Mouse (Mus musculus): ENCODE data around the gene Scap. TPM values are rescaled to one million over a fixed set of nuclear protein-coding genes. Genes with fewer than 3 reads are reported as not detected.
A peak's percentile ranks its signal among the peaks of the same experiment; 100 is the strongest.
"Not testable (repeated sequence)": the region's sequence is repeated elsewhere in the genome, so short reads cannot be mapped to it uniquely, and the experiment has no call there.

Scap gene
- polyA plus RNA-seq, 1 experiment from 2014 or later, result 38.5 TPM

DNA sequence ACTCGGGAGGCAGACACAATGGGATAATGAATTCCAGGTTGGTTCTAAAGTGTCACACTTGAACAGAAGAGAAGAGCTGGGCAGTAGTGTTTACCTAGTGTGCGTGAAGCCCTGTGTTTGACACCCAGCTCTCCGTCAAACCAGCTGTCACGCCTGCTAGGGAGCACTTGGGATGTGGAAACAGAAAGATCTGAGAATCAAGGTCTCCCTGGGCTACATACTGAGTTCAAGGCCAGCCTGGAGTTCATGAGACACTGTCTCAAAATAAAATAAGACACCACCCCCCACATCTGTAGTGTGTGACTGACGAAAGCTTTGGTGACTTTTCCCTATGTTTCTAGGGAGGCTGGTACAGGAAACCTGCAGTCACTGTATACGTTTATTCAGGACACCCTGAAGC lies 17.7 kb upstream of the Scap start:
- H3K4me3 ChIP-seq (replicated peaks), result no peak overlapping the region
- no peaks in the 10 kb centered on the region for H3K27me3 ChIP-seq (replicated peaks)
- no peaks in the 10 kb centered on the region for H3K4me1 ChIP-seq
- no peak overlapping the region for H3K4me2 ChIP-seq
- H3K27ac ChIP-seq, result no peak overlapping the region
- H3K9ac ChIP-seq, result no peak overlapping the region
- no peaks in the 10 kb centered on the region for H3K9me3 ChIP-seq
- ATAC-seq (ENCODE audit: insufficient read depth, low FRiP score, low read depth), result no peak
- peaks cover 15% of the 10 kb centered on the region; the same call in 1 of the 2 replicates for H3K36me3 ChIP-seq
- 86% methylated on average over 6 of the region's 6 CpGs for WGBS

DNA sequence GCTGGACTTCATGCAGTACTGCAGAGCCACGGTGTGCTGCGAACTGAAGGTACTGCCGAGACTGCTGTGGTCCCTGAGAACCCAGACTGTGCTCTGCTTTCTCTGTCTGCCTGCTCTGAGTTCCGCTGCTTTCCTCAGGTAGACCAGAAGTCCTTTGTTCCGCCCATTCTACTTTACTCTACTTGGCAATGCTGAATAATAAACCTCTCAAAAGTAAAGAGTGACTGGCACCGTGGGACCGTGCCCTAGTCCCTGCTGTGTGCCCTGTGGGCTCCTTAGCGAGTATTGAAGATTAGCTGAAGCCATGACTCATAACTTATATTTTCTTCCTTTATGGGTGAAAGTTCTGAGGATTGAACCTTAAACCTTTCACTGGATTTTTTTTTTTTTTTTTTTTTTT lies 17.2 kb upstream of the Scap start:
- no peak for ATAC-seq (ENCODE audit: insufficient read depth, low FRiP score, low read depth)
- peaks cover 16% of the 10 kb centered on the region; the same call in 1 of the 2 replicates for H3K36me3 ChIP-seq
- no peak overlapping the region for H3K4me2 ChIP-seq
- H3K4me1 ChIP-seq, result no peaks in the 10 kb centered on the region
- no peaks in the 10 kb centered on the region for H3K27me3 ChIP-seq (replicated peaks)
- H3K4me3 ChIP-seq (replicated peaks), result no peak overlapping the region
- no peaks in the 10 kb centered on the region for H3K9me3 ChIP-seq
- no peak overlapping the region for H3K9ac ChIP-seq
- no peak overlapping the region for H3K27ac ChIP-seq
- WGBS, result 93% methylated on average over 8 of the region's 8 CpGs

DNA sequence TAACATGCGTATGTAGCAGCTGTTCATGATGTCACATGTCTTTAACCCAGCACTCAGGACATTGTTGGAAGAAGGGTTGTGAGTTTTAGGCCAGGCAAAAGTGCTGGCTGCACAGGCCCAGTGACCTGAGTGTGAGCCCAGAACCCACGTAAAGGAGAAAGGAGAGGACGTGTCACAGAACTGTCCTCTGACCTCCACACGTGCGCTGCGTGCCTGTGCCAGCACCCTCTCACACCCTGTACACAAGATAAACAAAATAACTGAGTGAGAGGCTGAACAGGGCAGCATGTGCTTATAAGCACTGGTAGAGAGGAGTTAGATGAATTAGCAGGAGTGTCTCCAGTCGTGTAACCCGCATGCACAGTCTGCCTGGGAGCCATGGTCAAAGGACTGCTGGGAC lies 16.6 kb upstream of the Scap start:
- no peak overlapping the region for H3K4me2 ChIP-seq
- H3K36me3 ChIP-seq, result peaks cover 19% of the 10 kb centered on the region; the same call in 1 of the 2 replicates
- no peaks in the 10 kb centered on the region for H3K4me1 ChIP-seq
- 91% methylated on average over 8 of the region's 8 CpGs for WGBS
- no peaks in the 10 kb centered on the region for H3K27me3 ChIP-seq (replicated peaks)
- no peaks in the 10 kb centered on the region for H3K9me3 ChIP-seq
- no peak overlapping the region for H3K27ac ChIP-seq
- no peak overlapping the region for H3K4me3 ChIP-seq (replicated peaks)
- no peak overlapping the region for H3K9ac ChIP-seq
- ATAC-seq (ENCODE audit: insufficient read depth, low FRiP score, low read depth), result no peak

DNA sequence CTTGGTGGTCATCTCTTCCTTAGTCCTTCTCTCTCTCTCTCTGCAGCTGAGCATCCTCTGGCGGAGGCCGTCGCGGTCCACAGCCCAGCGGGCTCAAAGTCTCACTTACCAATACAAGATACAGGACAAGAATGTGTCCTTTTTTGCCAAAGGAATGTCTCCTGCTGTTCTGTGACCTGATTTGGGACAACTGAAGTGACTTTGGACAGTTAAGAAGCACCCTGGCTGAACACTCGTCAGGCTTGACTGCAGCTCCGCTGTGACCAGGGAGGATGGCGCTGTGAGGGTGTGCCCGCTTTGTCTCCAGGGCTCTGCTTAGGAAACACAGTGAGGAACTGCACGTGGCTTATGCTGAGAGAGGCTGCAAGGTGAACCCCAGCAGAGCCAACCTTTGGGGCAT lies 12.3 kb upstream of the Scap start:
- H3K4me1 ChIP-seq, result no peaks in the 10 kb centered on the region
- 90% methylated on average over 10 of the region's 10 CpGs for WGBS
- H3K27ac ChIP-seq, result no peak overlapping the region
- H3K36me3 ChIP-seq, result peaks cover 19% of the 10 kb centered on the region; the same call in 1 of the 2 replicates
- no peaks in the 10 kb centered on the region for H3K27me3 ChIP-seq (replicated peaks)
- no peaks in the 10 kb centered on the region for H3K9me3 ChIP-seq
- H3K4me2 ChIP-seq, result no peak overlapping the region
- H3K9ac ChIP-seq, result no peak overlapping the region
- ATAC-seq (ENCODE audit: insufficient read depth, low FRiP score, low read depth), result no peak
- H3K4me3 ChIP-seq (replicated peaks), result no peak overlapping the region

DNA sequence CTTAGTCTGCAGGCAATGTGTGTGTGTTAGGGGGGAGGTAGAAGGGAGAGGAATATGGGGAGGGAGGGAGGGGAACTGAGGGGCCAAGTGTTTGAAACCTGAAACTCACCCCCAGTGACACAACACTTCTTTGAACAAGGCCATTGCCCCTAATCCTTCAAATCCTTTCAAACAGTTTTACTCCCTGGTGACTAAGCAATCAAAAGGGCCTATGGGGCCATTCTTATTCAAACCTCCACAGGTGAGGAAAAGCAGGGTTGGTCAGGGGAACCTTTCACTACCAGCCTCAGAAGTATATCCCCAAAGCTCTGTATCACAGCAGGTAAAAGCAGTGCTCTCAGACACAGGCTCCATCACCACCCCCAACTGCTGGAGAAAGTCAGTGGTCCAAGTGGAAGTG lies 10.1 kb upstream of the Scap start:
- Histone ChIP-seq H3K9ac (no peak overlapping the region), H3K36me3 (peaks cover 19% of the 10 kb centered on the region; the same call in 1 of the 2 replicates), H3K9me3 (no peaks in the 10 kb centered on the region), H3K27ac (no peak overlapping the region), H3K4me1 (no peaks in the 10 kb centered on the region), H3K4me2 (no peak overlapping the region), H3K4me3 (replicated peaks) (no peak overlapping the region), H3K27me3 (replicated peaks) (no peaks in the 10 kb centered on the region)
- ATAC-seq (ENCODE audit: insufficient read depth, low FRiP score, low read depth), result no peak

DNA sequence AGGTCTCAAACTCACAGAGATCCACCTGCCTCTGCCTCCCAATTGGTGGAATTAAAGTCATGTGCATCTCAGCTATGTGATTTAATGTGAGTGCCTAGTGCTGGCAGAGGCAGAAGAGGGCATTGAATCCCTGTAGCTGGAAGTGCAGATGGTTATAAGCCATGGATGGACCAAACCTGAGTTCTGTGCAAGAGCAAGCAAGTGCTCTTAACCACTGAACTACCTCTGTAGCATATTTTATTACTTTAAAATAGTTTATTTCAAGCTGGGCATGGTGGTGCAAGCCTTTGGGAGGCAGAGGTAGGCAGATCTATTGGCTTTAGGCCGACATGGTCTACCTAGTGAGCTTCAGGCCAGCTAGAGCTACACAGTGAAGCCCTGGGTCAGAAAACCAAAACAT lies 8.9 kb upstream of the Scap start:
- H3K9ac ChIP-seq, result no peak overlapping the region
- WGBS, result 86% methylated on average over 1 of the region's 1 CpGs
- H3K27ac ChIP-seq, result no peak overlapping the region
- H3K36me3 ChIP-seq, result peaks cover 19% of the 10 kb centered on the region; the same call in 1 of the 2 replicates
- no peak overlapping the region for H3K4me3 ChIP-seq (replicated peaks)
- ATAC-seq (ENCODE audit: insufficient read depth, low FRiP score, low read depth), result no peak
- H3K4me2 ChIP-seq, result no peak overlapping the region
- no peaks in the 10 kb centered on the region for H3K9me3 ChIP-seq
- H3K27me3 ChIP-seq (replicated peaks), result no peaks in the 10 kb centered on the region
- no peaks in the 10 kb centered on the region for H3K4me1 ChIP-seq

DNA sequence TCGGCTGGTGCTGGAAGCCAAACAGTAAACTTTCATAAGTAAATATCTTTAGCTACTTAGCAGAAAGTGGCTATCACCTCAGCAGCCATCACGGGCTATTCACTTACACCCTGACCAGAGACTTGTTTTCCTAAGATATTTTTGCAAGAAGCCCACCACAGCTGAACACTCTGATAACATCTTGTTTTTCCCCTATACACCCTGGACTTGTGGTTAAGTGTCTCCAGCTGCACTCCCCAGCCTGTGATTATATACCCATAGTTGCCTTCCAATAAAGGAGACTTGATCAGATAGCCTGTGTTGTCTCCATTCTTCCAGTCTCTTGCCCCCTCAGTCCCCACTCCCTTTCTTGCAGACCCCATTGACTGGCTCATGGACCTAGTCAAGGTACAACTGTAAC lies 4.9 kb upstream of the Scap start:
- H3K9ac ChIP-seq, result no peak overlapping the region
- ATAC-seq (ENCODE audit: insufficient read depth, low FRiP score, low read depth), result no peak

DNA sequence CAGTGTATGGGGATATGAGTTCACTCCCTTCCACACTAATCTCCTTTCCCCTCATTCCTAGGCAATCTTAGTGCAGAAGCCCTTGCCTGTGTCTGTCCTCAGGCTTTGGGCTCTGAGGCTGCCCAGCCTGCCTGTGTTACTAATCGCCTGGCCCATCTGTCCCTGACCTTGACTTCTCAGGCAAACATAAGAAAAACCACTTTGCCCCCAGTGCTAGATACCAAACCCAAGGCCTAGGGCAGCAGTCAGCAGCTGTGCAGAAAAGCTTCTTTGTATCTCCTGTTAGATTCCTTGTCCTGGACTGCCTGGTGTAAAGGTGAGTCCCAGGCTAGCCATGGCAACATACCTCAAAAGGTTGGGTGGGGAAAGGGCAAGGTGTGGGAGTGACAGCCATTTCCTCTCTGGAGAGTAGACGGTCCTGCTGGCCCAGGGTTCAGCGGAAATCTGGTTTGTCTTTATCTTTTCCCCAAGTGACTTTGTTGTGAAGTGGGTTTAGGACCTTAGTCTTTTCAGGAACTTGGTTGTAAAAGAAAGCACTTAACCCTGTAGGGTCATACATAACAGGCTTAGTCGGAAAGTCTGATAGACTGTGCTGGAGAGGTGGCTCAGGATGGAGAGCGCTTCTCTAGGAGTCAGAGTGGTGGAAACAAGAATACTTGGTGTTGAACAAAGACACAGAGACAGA lies 4.0 kb upstream of the Scap start:
- 52% methylated on average over 5 of the region's 5 CpGs for WGBS
- no peaks in the 10 kb centered on the region for H3K27me3 ChIP-seq (replicated peaks)
- H3K27ac ChIP-seq, result no peak overlapping the region
- ATAC-seq (ENCODE audit: insufficient read depth, low FRiP score, low read depth), result no peak
- H3K9ac ChIP-seq, result no peak overlapping the region
- no peak overlapping the region for H3K4me2 ChIP-seq
- no peaks in the 10 kb centered on the region for H3K9me3 ChIP-seq
- no peaks in the 10 kb centered on the region for H3K36me3 ChIP-seq
- H3K4me3 ChIP-seq (replicated peaks), result no peak overlapping the region
- H3K4me1 ChIP-seq, result peaks cover 3% of the 10 kb centered on the region; the same call in 1 of the 2 replicates

More for the DNA sequence above, 4.9 kb upstream of the Scap start:
- Histone ChIP-seq H3K27ac (no peak overlapping the region), H3K27me3 (replicated peaks) (no peaks in the 10 kb centered on the region), H3K9me3 (no peaks in the 10 kb centered on the region), H3K36me3 (no peaks in the 10 kb centered on the region), H3K4me1 (no peaks in the 10 kb centered on the region), H3K4me3 (replicated peaks) (no peak overlapping the region), H3K4me2 (no peak overlapping the region)
- WGBS, result 67% methylated on average over 2 of the region's 2 CpGs

DNA sequence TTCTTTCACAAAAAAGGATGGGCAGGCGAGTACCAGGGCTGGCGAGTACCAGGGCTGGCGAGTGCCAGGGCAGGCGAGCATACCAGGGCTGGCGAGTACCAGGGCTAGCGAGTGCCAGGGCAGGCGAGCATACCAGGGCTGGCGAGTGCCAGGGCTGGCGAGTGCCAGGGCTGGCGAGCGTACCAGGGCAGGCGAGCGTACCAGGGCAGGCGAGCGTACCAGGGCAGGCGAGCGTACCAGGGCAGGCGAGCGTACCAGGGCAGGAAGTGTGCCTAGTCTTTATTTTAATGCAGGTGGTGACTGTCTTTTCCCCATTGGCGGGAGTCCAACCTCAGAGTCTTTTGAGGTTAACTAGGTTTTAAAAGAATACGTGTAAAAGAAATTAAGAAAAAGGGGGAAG lies 3.4 kb upstream of the Scap start:
- Histone ChIP-seq H3K4me2 (no peak overlapping the region), H3K9ac (no peak overlapping the region), H3K27me3 (replicated peaks) (no peaks in the 10 kb centered on the region), H3K9me3 (no peaks in the 10 kb centered on the region), H3K36me3 (no peaks in the 10 kb centered on the region), H3K4me1 (peaks cover 4% of the 10 kb centered on the region; the same call in 1 of the 2 replicates), H3K4me3 (replicated peaks) (no peak overlapping the region), H3K27ac (no peak overlapping the region)
- 82% methylated on average over 21 of the region's 21 CpGs for WGBS
- ATAC-seq (ENCODE audit: insufficient read depth, low FRiP score, low read depth), result no peak

DNA sequence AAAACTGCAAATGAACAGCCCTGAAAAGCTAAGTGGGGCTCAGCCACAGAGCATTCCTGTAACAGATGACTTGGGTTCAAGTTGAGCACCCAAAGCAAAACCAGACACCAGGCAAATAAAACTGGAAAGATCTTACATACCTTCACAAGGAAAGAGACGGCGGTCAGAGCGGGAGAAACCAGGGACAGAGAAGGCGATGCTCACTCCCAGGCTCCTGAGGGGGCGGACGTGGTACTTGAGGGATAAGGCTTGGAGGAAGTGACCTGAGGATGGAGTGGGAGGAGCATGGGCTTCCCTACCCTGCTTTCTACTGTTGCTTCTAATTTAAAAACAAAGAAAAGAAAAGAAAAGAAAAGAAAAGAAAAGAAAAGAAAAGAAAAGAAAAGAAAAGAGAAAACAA lies 2.7 kb upstream of the Scap start:
- Histone ChIP-seq H3K4me2 (no peak overlapping the region), H3K36me3 (no peaks in the 10 kb centered on the region), H3K9me3 (no peaks in the 10 kb centered on the region), H3K4me1 (peaks cover 10% of the 10 kb centered on the region; the same call in 1 of the 2 replicates), H3K27ac (no peak overlapping the region), H3K4me3 (replicated peaks) (no peak overlapping the region), H3K9ac (no peak overlapping the region), H3K27me3 (replicated peaks) (no peaks in the 10 kb centered on the region)
- WGBS, result 45% methylated on average over 6 of the region's 6 CpGs
- ATAC-seq (ENCODE audit: insufficient read depth, low FRiP score, low read depth), result no peak

DNA sequence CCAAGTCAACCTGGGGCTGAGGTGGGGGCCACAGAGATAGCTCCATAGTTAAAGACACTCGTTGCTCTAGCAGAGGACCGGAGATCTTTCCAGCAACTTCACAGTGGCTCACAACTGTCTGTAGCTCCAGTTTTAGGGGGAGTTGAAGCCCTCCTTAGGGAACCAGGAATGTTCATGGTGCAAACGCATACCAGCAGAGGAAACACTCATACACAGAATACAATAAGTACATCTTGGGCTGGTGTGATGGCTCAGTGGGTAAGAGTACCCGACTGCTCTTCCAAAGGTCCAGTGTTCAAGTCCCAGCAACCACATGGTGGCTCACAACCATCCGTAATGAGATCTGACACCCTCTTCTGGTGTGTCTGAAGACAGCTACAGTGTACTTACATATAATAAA lies 2.2 kb upstream of the Scap start:
- H3K4me2 ChIP-seq; H3K9ac ChIP-seq; H3K9me3 ChIP-seq; H3K27me3 ChIP-seq (replicated peaks); ATAC-seq (ENCODE audit: insufficient read depth, low FRiP score, low read depth); H3K36me3 ChIP-seq; H3K4me3 ChIP-seq (replicated peaks); H3K27ac ChIP-seq: not testable (repeated sequence)
- peaks cover 10% of the 10 kb centered on the region; the same call in 1 of the 2 replicates for H3K4me1 ChIP-seq
- 82% methylated on average over 5 of the region's 5 CpGs for WGBS

DNA sequence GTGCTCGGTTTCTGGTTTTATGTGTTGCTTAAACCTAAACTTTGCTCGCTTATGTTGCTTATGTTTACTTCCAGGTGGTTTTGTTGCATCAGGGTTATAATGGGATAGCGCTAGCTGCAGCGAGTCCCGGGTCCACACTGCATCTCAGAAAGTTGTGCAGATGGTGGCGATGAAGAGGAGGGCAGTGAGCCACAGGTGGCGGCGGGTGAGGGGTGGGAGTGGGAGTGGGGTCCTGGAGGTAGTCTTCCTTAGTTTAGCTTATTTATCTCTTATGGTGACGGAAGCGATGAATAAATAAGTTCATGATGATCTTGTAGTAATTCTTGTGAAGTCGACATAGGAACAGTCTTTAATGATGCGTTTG lies 790 bp downstream of the Scap start:
- Histone ChIP-seq H3K4me1 (peaks cover 10% of the 10 kb centered on the region; the same call in 1 of the 2 replicates), H3K27ac (0 out of 2 replicates have a peak overlapping the region, but pooled peaks have one; percentile 21), H3K4me3 (replicated peaks) (peak overlapping the region; percentile 90), H3K4me2 (peak overlapping the region; percentile 80), H3K27me3 (replicated peaks) (no peaks in the 10 kb centered on the region), H3K9ac (peak overlapping the region; percentile 51; the same call in 1 of the 2 replicates), H3K9me3 (no peaks in the 10 kb centered on the region), H3K36me3 (no peaks in the 10 kb centered on the region)
- no peak for ATAC-seq (ENCODE audit: insufficient read depth, low FRiP score, low read depth)
- 8% methylated on average over 12 of the region's 12 CpGs for WGBS

DNA sequence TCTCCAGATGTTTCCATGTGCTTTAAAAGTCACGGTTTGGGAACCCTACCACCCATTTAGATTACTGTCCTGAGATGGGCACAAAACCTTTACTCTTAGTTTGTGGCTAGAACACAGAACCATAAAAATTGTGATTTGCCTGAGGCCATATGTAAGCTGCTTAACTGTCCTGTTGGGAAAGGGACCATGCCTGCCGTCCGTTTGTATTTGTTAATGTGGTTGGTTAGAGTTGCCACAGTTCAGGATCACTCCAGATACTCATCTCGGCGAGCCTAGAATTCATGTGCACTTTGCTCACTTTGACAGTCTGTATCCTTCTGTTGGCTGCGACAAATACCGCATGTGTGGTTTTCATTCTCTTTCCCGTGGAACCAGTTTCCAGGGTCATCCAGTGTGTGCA lies 1.8 kb downstream of the Scap start:
- Histone ChIP-seq H3K27me3 (replicated peaks) (no peaks in the 10 kb centered on the region), H3K4me3 (replicated peaks) (no peak overlapping the region), H3K9ac (no peak overlapping the region), H3K27ac (no peak overlapping the region), H3K36me3 (no peaks in the 10 kb centered on the region), H3K9me3 (no peaks in the 10 kb centered on the region), H3K4me1 (peaks cover 10% of the 10 kb centered on the region; the same call in 1 of the 2 replicates), H3K4me2 (no peak overlapping the region)
- no peak for ATAC-seq (ENCODE audit: insufficient read depth, low FRiP score, low read depth)
- WGBS, result 65% methylated on average over 8 of the region's 8 CpGs
